Mouse (Mus musculus) erythroblast, adult 5-6 weeks (primary cell): ENCODE measurements around the gene Rbfox3. TPM values are rescaled to one million over a fixed set of nuclear protein-coding genes. Genes with fewer than 3 reads are reported as not detected.

Experiments used
- ATAC-seq: replicated peaks from 2 replicates; pipeline ENCODE4 v1.8.0; 2016; ENCODE audit warnings: moderate number of reproducible peaks, mild to moderate bottlenecking, moderate TSS enrichment, inconsistent platforms; ENCODE audit not compliant: poor library complexity, low FRiP score, severe bottlenecking
- total RNA-seq, 2 experiments: library from RNA; stranded (forward) in 1 of 2; stranded (reverse) in 1 of 2; fragments of 150-400 nt in 1 of 2; fragments of 200-764, 138-1000 nt in 1 of 2; gene quantifications; 2 replicates each; pipeline versions ENCODE4 v1.2.3 to v1.2.4; 2015 to 2017; ENCODE audit warnings: low replicate concordance in 2 of 2

Gene Rbfox3
- total RNA-seq, 2 experiments from 2014 or later = not detected

- no peak for ATAC-seq
Observed at GRCm38 (mm10) chr11:118885604-118886003, 25.8 kb downstream of the Rbfox3 start.

- ATAC-seq = no peak
Observed at GRCm38 (mm10) chr11:118885135-118885534, 26.3 kb downstream of the Rbfox3 start.

GRCm38 (mm10) chr11:118883143-118883542, 28.3 kb downstream of the Rbfox3 start:
- ATAC-seq = no peak

GRCm38 (mm10) chr11:118881786-118882495, 29.5 kb downstream of the Rbfox3 start:
- ATAC-seq = no peak

- ATAC-seq = no peak
Observed at GRCm38 (mm10) chr11:118879466-118880150, 31.8 kb downstream of the Rbfox3 start.

GRCm38 (mm10) chr11:118878605-118879245, 32.7 kb downstream of the Rbfox3 start:
- no peak for ATAC-seq

- no peak for ATAC-seq
Observed at GRCm38 (mm10) chr11:118875243-118875897, 36.0 kb downstream of the Rbfox3 start.

GRCm38 (mm10) chr11:118874487-118875095, 36.8 kb downstream of the Rbfox3 start:
- ATAC-seq = no peak

- no peak for ATAC-seq
Observed at GRCm38 (mm10) chr11:118874022-118874421, 37.4 kb downstream of the Rbfox3 start.

GRCm38 (mm10) chr11:118871527-118871926, 39.9 kb downstream of the Rbfox3 start:
- ATAC-seq = no peak

GRCm38 (mm10) chr11:118863360-118863759, 48.0 kb downstream of the Rbfox3 start:
- ATAC-seq = no peak

GRCm38 (mm10) chr11:118861801-118862431, 49.5 kb downstream of the Rbfox3 start:
- ATAC-seq = no peak

- ATAC-seq = no peak
Observed at GRCm38 (mm10) chr11:118861246-118861645, 50.2 kb downstream of the Rbfox3 start.

GRCm38 (mm10) chr11:118860812-118861211, 50.6 kb downstream of the Rbfox3 start:
- ATAC-seq = no peak

- no peak for ATAC-seq
Observed at GRCm38 (mm10) chr11:118859839-118860238, 51.6 kb downstream of the Rbfox3 start.

GRCm38 (mm10) chr11:118858305-118858704, 53.1 kb downstream of the Rbfox3 start:
- no peak for ATAC-seq

GRCm38 (mm10) chr11:118851391-118851790, 60.0 kb downstream of the Rbfox3 start:
- ATAC-seq = no peak

GRCm38 (mm10) chr11:118847986-118848385, 63.4 kb downstream of the Rbfox3 start:
- ATAC-seq = no peak

- ATAC-seq = no peak
Observed at GRCm38 (mm10) chr11:118840992-118841391, 70.4 kb downstream of the Rbfox3 start.

GRCm38 (mm10) chr11:118838167-118838566, 73.2 kb downstream of the Rbfox3 start:
- no peak for ATAC-seq
